In genomic region chr2:160515621-160516020, GRCm38 (mm10) we compare ENCODE assay signal across 23 mouse cellular contexts.
A peak's percentile ranks its signal among the peaks of the same experiment; 100 is the strongest.
DNase-seq lines count a peak whose midpoint lies in the region; ATAC-seq and TF ChIP-seq lines count a peak whose summit lies in the region.
"Had no signal": no experiment of that assay in that cellular context is flagged by ENCODE, and none has a peak within 500 bp of the region (broad histone marks: within the 10 kb centered on the region; RNA-seq: fewer than 3 reads in every experiment).

No protein-coding gene starts in this region.

- H3K4me2 ChIP-seq in lung, embryonic 14.5 days, result no peak overlapping the region
- H3K4me2 ChIP-seq in lung, postnatal 0 days (replicated peaks; ENCODE audit: low read depth, low read length), result no peak overlapping the region
- H3K4me2 ChIP-seq: embryonic facial prominence, embryonic 13.5 days; embryonic facial prominence, embryonic 15.5 days; forebrain, embryonic 12.5 days had no signal

- no peak for TF ChIP-seq EP300 in lung, postnatal 0 days (IDR thresholded peaks at IDR 0.05)

- H3K27me3 ChIP-seq in lung, embryonic 14.5 days (ENCODE audit: insufficient read depth, low read length), result no peaks in the 10 kb centered on the region
- no peaks in the 10 kb centered on the region for H3K27me3 ChIP-seq in lung, postnatal 0 days (replicated peaks; ENCODE audit: insufficient read depth, low read length)
- H3K27me3 ChIP-seq: embryonic facial prominence, embryonic 15.5 days had no signal

- 37% methylated on average over 6 of the region's 6 CpGs for WGBS in lung, embryonic 14.5 days
- WGBS in lung, postnatal 0 days, result 45% methylated on average over 6 of the region's 6 CpGs

- no peaks in the 10 kb centered on the region for H3K9me3 ChIP-seq in lung, embryonic 14.5 days (ENCODE audit: low read depth, low read length)
- H3K9me3 ChIP-seq in lung, postnatal 0 days (ENCODE audit: low read length), result no peaks in the 10 kb centered on the region
- H3K9me3 ChIP-seq: embryonic facial prominence, embryonic 13.5 days; embryonic facial prominence, embryonic 15.5 days; forebrain, embryonic 10.5 days; forebrain, embryonic 12.5 days had no signal

- H3K4me1 ChIP-seq in lung, embryonic 14.5 days (ENCODE audit: insufficient read depth), result no peaks in the 10 kb centered on the region
- no peaks in the 10 kb centered on the region for H3K4me1 ChIP-seq in lung, postnatal 0 days (ENCODE audit: insufficient read depth, low read depth, low read length)
- H3K4me1 ChIP-seq: embryonic facial prominence, embryonic 15.5 days had no signal

- no peak overlapping the region for H3K27ac ChIP-seq in lung, embryonic 14.5 days (ENCODE audit: low read depth)
- H3K27ac ChIP-seq in lung, postnatal 0 days (ENCODE audit: low read length), result no peak overlapping the region
- H3K27ac ChIP-seq: embryonic facial prominence, embryonic 13.5 days; embryonic facial prominence, embryonic 15.5 days; forebrain, embryonic 10.5 days; forebrain, embryonic 12.5 days had no signal

- peak; percentile 26 for DNase-seq in lung, embryonic 14.5 days
- DNase-seq in lung, postnatal 0 days (ENCODE audit: low spot score), result no peak
- DNase-seq in NIH3T3 (ENCODE audit: low read depth), result peak; percentile 12
- peak; percentile 54 for DNase-seq in ZHBTc4 (ENCODE audit: low read depth, low spot score)
- DNase-seq in left cerebral cortex, postnatal 14 days (ENCODE audit: low spot score in 2 of 2), result no peak
- DNase-seq in gastrocnemius, adult 18-20 months (ENCODE audit: low spot score), result no peak
- DNase-seq: adrenal gland, adult 2 months; adrenal gland, postnatal 10 days; adrenal gland, postnatal 25 days; cerebellum, adult 11 months; cerebellum, adult 18-20 months; cerebellum, adult 8-10 months; cerebellum, adult 9-11 months; cerebellum, postnatal 14 days; cerebellum, postnatal 36 days had no signal

- no peaks in the 10 kb centered on the region for H3K36me3 ChIP-seq in lung, embryonic 14.5 days (ENCODE audit: insufficient read depth)
- no peaks in the 10 kb centered on the region for H3K36me3 ChIP-seq in lung, postnatal 0 days (ENCODE audit: insufficient read depth, low read length)
- H3K36me3 ChIP-seq: embryonic facial prominence, embryonic 13.5 days; embryonic facial prominence, embryonic 15.5 days; forebrain, embryonic 10.5 days; forebrain, embryonic 12.5 days; G1E had no signal

- no peak for ATAC-seq in lung, embryonic 14.5 days (ENCODE audit: insufficient read depth)
- no peak for ATAC-seq in lung, postnatal 0 days
- ATAC-seq: forebrain, embryonic 14.5 days; forebrain, embryonic 16.5 days had no signal

- H3K9ac ChIP-seq in lung, embryonic 14.5 days, result no peak overlapping the region
- no peak overlapping the region for H3K9ac ChIP-seq in lung, postnatal 0 days (replicated peaks; ENCODE audit: low read depth)
- H3K9ac ChIP-seq: embryonic facial prominence, embryonic 13.5 days; embryonic facial prominence, embryonic 15.5 days; forebrain, embryonic 12.5 days had no signal

- no peak overlapping the region for H3K4me3 ChIP-seq in lung, embryonic 14.5 days (ENCODE audit: low read depth, low read length)
- no peak overlapping the region for H3K4me3 ChIP-seq in lung, postnatal 0 days (ENCODE audit: low read depth, low read length)
- H3K4me3 ChIP-seq: embryonic facial prominence, embryonic 13.5 days; embryonic facial prominence, embryonic 15.5 days; erythroblast, embryonic 14.5 days; forebrain, embryonic 10.5 days; forebrain, embryonic 12.5 days had no signal

- TF ChIP-seq CTCF in lung, embryonic 14.5 days (IDR thresholded peaks at IDR 0.05; ENCODE audit: low read depth), result no peak
- TF ChIP-seq CTCF in lung, postnatal 0 days (IDR thresholded peaks at IDR 0.05), result no peak

- intact Hi-C loops in left cerebral cortex, postnatal 14 days (cut with DNase I), result no loop called here

Comparison
In these comparisons a context has a peak if more than half of its experiments do, and no peak if none do; other contexts are left out.
1. DNase-seq: peak in lung, embryonic 14.5 days (single experiment), NIH3T3 (single experiment) and ZHBTc4 (single experiment); none in lung, postnatal 0 days (single experiment), left cerebral cortex, postnatal 14 days (0 of 2) and gastrocnemius, adult 18-20 months (single experiment).